Mouse (Mus musculus) myocyte (in vitro differentiated cells): ENCODE data around the gene Hps1.

Source experiments
- CEBPB ChIP-seq: IDR thresholded peaks from 2 replicates; pipeline ENCODE4 v1.6.1; 2011; ENCODE audit warnings: mild to moderate bottlenecking, moderate library complexity; ENCODE audit not compliant: poor library complexity, insufficient read depth, severe bottlenecking
- E2F4 ChIP-seq: IDR thresholded peaks from one replicate; pipeline ENCODE4 v1.6.1; 2011; ENCODE audit warnings: mild to moderate bottlenecking, control low read depth, moderate library complexity; ENCODE audit not compliant: insufficient read depth
- MAX ChIP-seq: IDR thresholded peaks from one replicate; pipeline ENCODE4 v1.6.1; 2011; ENCODE audit warnings: low read depth, mild to moderate bottlenecking, control low read depth
- MYOG ChIP-seq, 3 experiments: IDR thresholded peaks; one replicate each; pipeline ENCODE4 v1.6.1; 2011; ENCODE audit warnings: control low read depth in 2 of 3, low read depth in 2 of 3, mild to moderate bottlenecking in 2 of 3; ENCODE audit not compliant: insufficient read length in 2 of 3, control insufficient read depth in 1 of 3, insufficient read depth in 1 of 3
- POLR2A ChIP-seq: IDR thresholded peaks from one replicate; pipeline ENCODE4 v1.6.1; 2011; ENCODE audit warnings: low read depth, mild to moderate bottlenecking, control low read depth, moderate library complexity; ENCODE audit not compliant: insufficient read length
- POLR2AphosphoS2 ChIP-seq: IDR thresholded peaks from one replicate; pipeline ENCODE4 v1.6.1; 2011; ENCODE audit warnings: low read depth, control low read depth; ENCODE audit not compliant: insufficient read length
- SRF ChIP-seq: IDR thresholded peaks from one replicate; pipeline ENCODE4 v1.6.1; 2011; ENCODE audit warnings: low read depth; ENCODE audit not compliant: control insufficient read depth, insufficient read length
- USF1 ChIP-seq: IDR thresholded peaks from one replicate; pipeline ENCODE4 v1.6.1; 2011; ENCODE audit warnings: low read depth, mild to moderate bottlenecking, control low read depth, moderate library complexity

- TF ChIP-seq POLR2A (no peak), MYOG (IDR thresholded peaks at IDR 0.05; ENCODE audit: control insufficient read depth in 1 of 3, insufficient read depth in 1 of 3, insufficient read length in 2 of 3, low read depth in 2 of 3) (no peak), MAX (no peak), USF1 (no peak), POLR2AphosphoS2 (no peak), E2F4 (no peak), CEBPB (no peak), SRF (no peak)
Measured at GRCm38 (mm10) chr19:42745084-42745868, 34.5 kb downstream of the Hps1 start.
